Mouse (Mus musculus): ENCODE measurements around the gene Peli2.

Gene Peli2

DNA sequence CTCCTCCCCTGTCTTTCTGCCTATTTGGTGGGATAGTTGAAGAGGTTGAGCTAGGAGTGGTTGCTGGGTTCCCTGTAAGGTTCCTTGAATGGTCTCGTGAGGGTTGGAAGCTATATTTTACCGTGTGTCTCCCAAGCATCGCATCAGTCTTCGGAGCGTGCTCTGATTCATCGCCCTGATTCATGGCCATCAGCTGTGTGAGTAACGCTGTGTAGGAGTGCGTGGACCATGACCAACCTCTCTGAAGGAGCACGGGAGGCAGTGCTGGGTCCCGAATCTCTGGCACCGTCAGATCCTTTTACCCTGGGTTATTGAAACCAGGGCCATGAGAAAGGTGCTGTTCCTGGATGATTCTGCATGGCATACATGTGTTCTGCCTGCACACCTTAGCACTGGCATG, 92.2 kb downstream of the Peli2 start:
- DNase-seq (ENCODE audit: low read depth in 2 of 2, low spot score in 2 of 2): no peak

DNA sequence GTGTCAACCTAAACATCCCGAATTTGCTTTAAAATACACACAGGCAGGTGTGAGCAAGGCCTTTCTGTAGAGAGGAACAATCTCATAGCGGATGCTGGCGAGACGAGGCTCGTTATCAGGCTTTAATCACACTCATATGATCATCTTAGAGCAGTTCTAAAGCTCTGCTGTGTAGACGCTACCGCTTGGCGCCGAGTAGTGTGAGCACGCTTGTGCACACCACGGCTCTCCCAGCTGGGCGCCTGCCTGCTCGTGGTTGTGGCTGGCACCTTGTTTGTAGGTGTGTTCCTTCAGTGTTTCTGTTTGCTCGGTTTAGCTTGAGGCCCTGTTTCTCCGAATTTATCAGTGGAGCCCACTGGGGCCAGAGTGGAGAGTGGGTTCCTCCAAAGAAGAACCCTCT, 93.0 kb downstream of the Peli2 start:
- DNase-seq (ENCODE audit: low read depth in 2 of 2, low spot score in 2 of 2): no peak

DNA sequence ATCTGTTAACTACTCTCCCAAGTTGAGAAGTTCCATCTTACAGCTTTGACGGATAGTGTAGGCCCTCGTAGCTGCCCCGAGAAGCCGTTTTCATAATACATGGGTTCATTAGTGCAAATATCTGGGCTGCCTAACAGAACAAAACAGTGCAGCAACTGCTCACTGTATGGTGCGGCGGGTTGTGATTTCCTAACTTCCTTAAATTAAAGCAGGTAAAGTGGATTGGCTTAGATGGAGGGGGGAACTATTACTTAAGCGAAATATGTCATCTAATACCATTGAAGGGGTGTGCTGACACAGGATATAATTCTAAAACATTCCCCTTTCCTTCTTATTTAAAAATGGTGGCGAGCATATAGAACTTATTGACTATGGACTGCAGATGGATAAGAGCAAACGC, 101.4 kb downstream of the Peli2 start:
- no peak for DNase-seq (ENCODE audit: low read depth in 2 of 2, low spot score in 2 of 2)

DNA sequence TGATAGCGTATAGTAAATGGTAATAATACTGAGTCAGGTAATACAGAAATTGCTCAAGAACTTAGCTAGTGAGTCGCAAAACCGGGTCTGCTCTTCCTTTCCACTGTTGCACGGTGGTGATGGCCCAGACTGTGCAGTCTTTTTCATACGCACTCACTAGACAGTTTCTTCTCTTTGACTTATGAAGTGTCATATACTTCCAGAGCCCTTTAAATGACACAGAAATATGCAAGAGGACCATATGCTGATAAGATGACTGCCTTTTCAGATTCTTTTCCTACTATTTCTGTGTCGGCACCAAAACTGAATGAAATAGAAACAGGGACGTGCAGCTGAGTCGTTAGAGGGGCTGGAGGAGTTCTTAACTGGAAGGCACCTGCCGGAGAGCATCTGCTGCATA, 102.1 kb downstream of the Peli2 start:
- DNase-seq (ENCODE audit: low read depth in 2 of 2, low spot score in 2 of 2): no peak

DNA sequence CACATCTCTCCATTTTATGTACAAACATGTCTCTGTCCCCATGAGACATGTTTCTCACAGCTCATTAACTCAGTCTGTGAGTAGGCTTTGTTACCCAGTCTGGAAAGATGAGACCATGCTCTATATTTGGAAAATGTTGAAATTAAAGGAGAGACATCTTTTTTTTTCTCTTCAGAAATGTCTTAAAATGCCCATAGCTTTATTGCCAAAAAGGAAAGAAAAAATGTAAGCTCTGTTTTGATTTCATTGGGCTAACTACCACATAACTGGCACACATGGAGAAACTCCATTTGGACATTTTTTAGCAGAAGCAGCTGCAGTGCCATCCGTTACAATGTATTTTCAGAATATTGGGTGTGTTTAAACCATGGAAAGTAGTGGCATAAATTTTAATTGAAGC, 103.6 kb downstream of the Peli2 start:
- no peak for DNase-seq (ENCODE audit: low read depth in 2 of 2, low spot score in 2 of 2)

DNA sequence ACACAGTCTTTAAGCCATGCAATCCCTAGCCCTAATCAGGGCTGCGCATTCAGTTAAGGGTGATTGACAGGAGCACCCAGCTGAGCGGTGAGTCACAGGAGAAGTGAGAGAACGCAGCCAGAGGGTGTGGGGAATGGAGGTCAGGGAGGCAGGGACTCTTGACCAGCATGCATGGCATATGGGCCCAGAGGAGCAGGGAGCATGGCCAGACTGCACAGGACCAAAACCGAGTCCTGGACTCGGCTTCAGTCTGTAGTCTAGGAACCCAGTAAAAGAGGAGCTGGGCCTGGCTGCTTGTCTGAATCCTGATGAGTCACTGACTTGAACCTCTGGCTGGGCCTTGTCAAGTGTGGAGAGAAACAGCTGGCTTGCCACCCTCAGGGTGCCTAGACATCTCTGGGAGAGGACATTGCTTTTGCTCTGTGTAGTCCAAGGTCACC, 104.3 kb downstream of the Peli2 start:
- DNase-seq (ENCODE audit: low read depth in 2 of 2, low spot score in 2 of 2): no peak

DNA sequence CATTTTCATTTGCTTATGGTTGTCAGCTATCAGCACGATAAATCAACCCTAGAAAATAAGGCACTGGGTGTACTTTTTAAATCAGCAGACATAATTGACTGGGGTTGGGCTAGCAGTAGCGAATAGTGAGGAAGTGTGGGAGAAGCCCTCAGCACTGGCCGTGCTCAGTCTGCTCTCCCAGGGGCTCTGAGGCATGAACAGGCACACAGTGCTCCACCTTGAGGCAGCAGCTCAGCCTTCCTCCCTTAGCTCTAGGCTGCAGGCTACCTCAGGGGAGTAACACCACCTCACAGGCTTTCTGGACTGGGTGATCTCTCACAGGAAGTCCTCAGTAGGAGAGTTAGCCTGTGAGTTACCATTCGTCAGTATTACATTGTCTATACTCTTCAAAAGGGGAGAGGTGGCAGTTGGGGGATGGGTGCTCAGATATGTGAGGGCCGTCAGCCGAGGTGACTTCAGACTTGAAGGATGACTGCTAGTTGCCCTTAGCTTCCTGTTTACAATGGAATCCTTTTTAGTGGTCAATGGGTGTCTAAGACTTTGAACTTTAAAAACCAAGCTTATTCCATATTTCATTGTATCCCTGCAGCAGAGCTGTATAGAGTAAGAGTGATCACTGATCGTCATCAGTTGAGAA, 105.3 kb downstream of the Peli2 start:
- peak; percentile 31 for DNase-seq (ENCODE audit: low read depth in 2 of 2, low spot score in 2 of 2)

DNA sequence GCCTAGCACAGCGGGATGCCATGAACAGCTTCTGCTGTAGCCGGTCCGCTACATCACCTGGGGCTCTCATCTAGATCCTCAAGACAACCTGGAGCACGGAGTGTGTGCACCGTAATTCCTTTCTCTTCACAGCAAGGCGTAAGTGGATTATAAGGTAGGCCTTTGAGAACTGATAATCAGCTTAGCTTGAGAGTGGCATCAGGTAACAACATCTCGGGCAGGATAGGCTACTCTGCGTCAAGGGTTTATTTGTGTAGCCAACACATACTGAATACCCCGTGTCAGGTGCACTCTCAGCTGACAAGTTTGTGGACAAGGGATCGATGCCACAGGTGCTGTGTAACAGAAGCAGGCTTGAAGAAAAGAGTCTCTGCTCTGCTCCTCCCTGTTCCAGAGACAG, 106.1 kb downstream of the Peli2 start:
- DNase-seq (ENCODE audit: low read depth in 2 of 2, low spot score in 2 of 2): no peak

DNA sequence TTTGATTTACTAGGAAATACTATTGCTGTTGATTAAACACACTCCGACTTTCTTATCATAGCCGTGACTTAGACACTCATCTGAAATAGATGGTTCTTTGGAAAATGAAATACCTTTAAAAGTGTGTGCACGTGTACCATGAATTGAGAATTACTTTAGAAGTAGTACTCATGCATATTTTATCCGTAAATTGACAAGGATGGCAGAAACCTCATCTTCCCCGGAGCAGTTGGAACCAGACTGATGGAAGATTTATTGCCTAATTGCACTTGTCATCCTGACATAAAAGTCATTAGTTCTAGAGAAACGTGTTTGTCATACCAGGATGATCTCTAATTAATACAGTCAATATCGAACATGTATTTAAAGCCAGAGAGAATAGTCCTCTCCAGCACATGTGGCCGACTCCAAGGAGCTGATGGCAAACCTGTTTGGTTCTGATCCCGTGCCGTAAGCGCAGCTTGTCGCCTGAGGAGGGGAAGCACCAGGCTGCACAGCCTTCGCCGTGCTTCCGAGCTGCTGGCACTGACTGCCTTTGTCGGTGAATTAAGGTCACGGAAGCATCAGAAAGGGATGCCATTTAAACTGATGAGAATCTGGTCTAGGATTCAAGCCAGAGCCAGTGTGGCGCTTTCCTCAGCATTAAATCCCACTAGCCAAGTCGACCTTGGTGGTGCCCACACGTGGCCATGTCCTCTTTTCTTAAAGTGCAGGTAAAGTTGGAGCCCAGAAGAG, 114.3 kb downstream of the Peli2 start:
- no peak for DNase-seq (ENCODE audit: low read depth in 2 of 2, low spot score in 2 of 2)

DNA sequence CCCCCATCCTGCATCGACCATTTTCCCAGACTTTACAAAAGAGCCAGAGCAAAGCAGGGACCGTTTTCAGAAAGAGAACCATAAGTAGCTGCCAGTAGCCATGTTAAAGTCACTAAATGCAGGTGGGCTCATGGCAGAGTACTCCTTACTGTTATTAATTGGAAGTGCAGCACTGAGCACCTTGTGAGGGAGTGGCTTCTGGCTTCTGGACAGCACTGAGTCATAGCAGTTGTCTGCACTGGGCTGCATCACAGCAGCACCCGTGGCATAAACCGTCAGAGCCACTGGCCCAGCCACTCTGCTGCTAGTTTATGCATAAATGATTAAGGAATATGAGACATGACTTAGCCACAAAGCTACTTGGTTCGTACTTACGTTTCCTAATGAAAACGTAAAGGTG, 120.7 kb downstream of the Peli2 start:
- DNase-seq (ENCODE audit: low read depth in 2 of 2, low spot score in 2 of 2): no peak

DNA sequence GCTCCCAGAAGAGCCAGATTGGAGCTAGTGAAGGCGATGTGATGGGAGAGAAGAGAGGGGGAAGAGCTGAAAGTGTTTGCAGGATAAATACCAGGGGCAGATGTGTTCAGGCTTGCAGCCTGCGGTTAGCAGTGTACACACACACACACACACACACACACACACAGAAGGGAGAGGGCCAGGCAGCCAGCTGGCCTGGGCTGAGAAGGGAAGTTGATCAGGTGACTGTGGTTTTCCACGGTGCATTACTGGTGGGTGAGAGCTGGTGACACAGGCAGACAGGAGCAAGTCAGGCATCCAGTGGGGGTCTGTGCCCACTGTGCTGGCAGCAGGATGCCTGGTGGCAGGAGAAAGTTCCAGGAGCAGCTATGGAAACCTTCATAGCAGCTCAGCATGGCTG, 125.6 kb downstream of the Peli2 start:
- DNase-seq (ENCODE audit: low read depth in 2 of 2, low spot score in 2 of 2): peak in 1 of 2 experiments; percentile 16

DNA sequence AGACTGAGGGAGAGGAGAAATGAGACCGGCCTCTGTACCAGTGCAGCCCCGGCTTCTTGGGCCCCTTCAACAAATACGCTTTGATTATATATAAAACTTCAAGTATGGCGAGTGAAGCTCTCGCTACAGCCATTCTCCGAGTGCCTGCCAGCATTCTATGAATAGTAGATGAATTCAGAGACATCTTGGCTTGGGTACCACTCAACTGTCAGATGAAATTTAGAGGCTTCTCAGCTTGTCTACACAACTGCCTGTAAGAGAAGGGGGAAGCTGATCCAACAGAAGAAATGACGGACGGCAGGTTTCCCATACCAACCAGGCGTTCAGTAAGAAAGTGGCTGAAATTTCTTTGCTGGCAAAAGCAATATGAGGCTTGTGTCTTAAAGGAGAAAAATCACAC, 126.3 kb downstream of the Peli2 start:
- no peak for DNase-seq (ENCODE audit: low read depth in 2 of 2, low spot score in 2 of 2)

DNA sequence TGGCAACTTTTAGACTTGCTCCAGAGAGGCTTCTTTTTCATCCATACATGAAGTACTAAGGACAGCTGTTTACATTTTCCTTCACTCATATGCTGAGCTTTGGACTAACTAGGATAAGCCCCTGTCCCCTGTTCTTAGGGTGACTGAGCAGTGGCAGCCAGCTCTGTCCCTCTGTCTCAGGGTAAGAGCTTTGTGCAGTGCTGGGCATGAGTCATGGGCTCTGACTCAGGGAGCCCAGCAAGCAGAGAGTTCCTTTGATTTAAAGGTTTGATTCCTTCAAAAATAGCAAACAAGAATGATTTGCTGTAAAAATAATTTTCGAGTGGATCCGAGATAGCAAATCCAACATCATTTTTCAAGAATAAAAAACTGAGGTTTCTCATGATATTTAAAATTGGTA, 128.8 kb downstream of the Peli2 start:
- DNase-seq (ENCODE audit: low read depth in 2 of 2, low spot score in 2 of 2): no peak

DNA sequence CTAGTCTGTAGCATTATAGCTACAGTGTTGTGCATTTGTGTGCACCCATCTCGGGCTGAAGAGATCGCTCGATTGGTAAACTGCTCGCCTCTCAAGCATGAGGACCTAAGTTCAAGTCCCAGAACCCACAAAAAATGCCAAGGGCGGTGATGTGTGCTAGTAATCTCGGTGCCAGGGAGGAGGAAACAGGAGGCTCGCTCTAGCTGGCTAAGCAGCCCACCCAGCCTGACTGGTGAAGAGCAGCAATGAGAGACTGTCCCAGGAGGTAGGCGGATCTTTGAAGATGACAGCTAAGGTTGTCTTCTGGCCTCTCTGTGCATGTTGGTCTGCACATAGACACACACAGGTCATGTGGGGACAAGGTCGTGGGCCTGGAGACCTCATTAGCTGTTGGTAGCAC, 129.3 kb downstream of the Peli2 start:
- DNase-seq (ENCODE audit: low read depth in 2 of 2, low spot score in 2 of 2): no peak

DNA sequence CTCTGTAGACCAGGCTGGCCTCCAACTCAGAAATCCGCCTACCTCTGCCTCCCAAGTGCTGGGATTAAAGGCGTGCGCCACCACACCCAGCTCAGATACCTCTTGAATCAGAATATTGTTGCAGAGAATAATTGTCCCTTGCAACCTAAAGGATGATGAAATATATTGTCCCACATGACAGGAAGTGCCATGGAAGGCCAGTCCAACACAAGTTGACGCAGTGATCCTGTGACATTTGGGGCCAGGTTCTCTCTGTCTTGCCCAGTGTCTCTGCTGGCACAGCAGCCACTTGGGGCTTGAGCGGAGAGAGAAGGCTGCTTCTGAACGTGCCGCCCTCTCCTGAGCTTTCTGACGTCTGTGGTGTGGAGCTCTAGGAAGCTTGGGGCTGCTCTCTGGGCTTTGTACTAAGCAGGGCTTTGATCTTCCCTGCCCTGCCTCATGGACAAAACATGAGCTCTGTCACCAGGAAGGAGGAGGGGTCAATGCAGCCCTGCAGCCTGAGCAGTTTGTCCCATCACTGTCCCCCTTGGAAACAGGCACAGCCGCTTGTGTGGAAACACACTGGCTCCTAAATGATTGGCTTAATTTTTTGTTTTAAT, 130.9 kb downstream of the Peli2 start:
- no peak for DNase-seq (ENCODE audit: low read depth in 2 of 2, low spot score in 2 of 2)

DNA sequence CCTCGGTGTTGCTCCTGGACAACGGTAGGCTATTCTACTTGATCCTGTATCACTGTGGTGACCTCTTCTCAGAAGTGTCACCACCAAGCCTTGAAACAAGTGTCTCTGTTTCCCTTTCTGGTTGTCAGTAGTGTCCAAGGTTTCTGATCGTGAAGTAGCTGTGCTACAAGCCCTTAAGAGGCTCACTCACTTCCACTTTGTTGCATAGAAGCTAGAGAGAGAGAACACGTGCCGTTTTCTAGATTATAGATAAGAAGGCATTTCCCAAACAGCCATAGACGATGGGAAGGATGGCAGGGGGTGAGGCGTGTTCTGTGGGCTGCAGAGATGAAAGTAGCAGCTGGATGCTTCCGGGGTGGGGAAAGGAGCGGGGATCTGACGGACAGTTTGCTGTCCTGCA, 132.6 kb downstream of the Peli2 start:
- no peak for DNase-seq (ENCODE audit: low read depth in 2 of 2, low spot score in 2 of 2)

DNA sequence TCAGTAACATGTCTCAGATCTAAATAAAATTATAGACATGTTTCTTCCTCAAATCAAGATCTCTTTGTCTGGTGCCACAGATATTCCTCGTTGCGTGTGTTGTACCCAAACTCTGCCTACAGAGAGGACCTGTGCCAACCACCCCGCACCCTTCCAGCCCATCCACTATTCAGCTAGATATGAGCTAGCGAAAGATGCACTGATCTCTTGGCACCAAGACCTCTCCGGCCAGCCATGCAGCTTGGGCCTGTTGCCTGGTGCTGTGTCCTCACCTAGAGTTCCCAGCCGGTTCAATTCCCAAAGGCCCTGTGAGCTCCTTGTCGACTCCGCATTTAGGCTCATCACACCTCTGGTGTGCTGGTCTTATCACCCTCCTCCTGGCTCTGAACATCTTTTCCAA, 134.1 kb downstream of the Peli2 start:
- DNase-seq (ENCODE audit: low read depth in 2 of 2, low spot score in 2 of 2): no peak

DNA sequence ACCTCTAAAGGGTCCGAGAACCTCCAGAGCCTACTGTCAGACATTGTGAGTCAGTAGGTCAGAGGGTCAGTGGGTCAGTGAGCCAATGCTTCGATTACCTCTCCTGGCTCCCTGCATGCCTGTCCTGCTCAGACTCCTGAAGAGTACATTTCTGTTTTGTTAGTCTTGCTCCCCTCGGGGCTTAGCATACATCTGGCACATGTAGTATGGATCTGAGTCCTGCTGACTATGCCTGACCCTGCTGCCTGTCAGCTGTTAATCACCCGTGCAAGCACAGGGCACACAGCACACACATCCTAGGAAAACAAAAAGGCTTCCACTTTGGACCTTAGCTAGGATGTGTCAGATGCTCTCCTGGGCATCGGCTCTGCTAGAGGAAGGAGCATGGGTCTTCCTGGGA, 134.7 kb downstream of the Peli2 start:
- no peak for DNase-seq (ENCODE audit: low read depth in 2 of 2, low spot score in 2 of 2)

DNA sequence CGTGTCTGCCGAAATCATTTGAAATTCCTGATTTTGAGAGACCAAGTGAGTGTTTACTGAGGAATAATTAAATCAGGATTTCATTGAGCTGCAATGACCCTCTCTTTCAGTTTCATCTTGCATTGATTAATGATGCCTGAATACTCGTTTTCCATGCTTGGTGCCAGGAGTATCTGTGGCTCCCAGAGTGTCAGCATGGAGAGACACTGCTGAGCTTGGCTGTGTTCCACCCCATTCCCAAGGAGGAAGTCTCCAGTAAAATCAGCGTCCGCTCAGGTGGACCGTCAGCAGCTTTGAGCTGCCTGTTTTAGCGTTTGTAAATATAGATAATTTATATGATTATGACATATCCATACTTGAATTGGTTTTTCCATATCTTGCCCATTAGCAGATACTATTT, 137.1 kb downstream of the Peli2 start:
- no peak for DNase-seq (ENCODE audit: low read depth in 2 of 2, low spot score in 2 of 2)

DNA sequence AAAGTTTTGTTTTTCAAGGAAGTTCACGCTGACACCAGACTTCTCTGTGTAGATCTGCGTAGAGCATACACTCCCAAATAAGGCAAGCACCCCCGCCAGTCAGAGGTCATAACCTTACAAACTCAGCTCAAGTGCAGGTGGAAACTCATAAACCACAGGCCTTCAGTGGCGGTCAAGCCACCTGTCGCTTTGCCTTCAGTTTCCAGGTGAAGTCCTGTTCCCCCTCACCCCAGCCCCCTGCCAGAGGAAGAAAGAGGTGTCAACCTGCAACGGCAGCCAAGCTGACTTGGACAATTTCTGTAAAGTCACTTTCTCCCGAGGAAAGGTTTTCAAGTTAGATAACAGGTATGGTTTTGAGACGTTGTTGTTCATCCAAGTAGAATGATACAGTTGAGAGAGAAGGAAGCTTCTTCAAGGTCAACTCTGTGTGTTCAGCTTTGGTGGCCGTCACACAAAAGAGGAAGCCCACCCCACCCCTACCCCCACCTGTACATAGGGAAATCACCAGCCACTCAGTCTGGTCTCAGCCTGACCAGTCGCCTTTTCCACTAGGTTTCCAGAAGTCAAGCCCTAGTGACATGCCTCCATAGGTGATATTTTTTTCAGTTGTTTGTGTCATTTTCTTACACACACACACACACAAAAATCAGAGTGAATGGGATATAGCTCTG, 138.2 kb downstream of the Peli2 start:
- no peak for DNase-seq (ENCODE audit: low read depth in 2 of 2, low spot score in 2 of 2)

DNA sequence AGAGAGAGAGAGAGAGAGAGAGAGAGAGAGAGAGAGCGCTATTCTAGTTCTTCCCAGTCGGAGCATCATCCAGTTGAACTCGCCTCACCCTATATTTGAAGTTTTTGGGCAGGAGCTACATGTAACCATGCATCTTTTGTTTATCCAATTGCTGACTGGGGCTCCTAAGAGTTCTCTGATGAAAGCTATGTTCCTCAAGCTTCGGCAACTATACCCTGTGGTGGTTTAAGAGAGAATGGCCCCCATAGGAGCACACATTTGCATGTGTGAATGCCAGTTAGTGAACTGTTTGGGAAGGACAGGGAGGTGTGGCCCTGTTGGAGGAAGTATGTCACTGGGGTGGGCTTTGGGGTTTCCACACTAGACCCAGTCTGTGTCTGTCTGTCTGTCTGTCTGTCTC, 142.5 kb downstream of the Peli2 start:
- no peak for DNase-seq (ENCODE audit: low read depth in 2 of 2, low spot score in 2 of 2)

DNA sequence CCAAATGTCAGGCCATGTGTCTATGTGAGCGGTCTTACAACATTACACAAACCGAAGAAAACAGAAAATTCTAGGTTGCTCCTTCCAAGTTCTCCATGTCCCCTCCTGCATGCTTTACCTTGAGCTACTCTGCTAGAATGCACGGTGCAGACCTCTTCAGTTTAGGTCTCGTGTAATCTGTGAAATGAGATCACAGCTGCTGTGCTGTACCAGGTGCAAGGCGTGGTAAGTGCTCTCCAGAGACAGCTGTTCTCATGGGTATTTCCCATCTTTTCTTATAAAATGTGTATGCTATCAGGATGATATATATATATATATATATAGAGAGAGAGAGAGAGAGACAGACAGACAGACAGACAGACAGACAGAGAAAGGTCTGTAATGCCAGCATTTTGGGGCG, 146.1 kb downstream of the Peli2 start:
- DNase-seq (ENCODE audit: low read depth in 2 of 2, low spot score in 2 of 2): no peak
